Mouse (Mus musculus): ENCODE data around the gene Tbx18.

Tbx18 gene

GRCm38 (mm10) chr9:87710360-87710759 lies 20.7 kb downstream of the Tbx18 start:
- DNase-seq: no peak

GRCm38 (mm10) chr9:87708151-87708550 lies 22.9 kb downstream of the Tbx18 start:
- DNase-seq: peak; percentile 37 to 61

GRCm38 (mm10) chr9:87702267-87702666 lies 28.8 kb downstream of the Tbx18 start:
- DNase-seq: no peak

GRCm38 (mm10) chr9:87686981-87687380 lies 44.1 kb downstream of the Tbx18 start:
- no peak for DNase-seq

- no peak for DNase-seq
Observed at GRCm38 (mm10) chr9:87682247-87682646, 48.8 kb downstream of the Tbx18 start.

All from cerebellum, adult 18-20 months (tissue).